Mouse (Mus musculus): Measurements from ENCODE around the gene Hoxb6.
A peak's percentile ranks its signal among the peaks of the same experiment; 100 is the strongest.

Gene Hoxb6

GRCm38 (mm10) chr11:96268031-96268745 lies 24.1 kb upstream of the Hoxb6 start:
- no peak for DNase-seq (ENCODE audit: low read depth, low spot score)

- no peak for DNase-seq (ENCODE audit: low read depth, low spot score)
These were observed 22.4 kb upstream of the Hoxb6 start for GRCm38 (mm10) chr11:96269869-96270268.

- no peak for DNase-seq (ENCODE audit: low read depth, low spot score)
These were observed 21.2 kb upstream of the Hoxb6 start, which contains the start of gene Hoxb9 for GRCm38 (mm10) chr11:96270996-96271540. Gene Hoxb9 (plus strand): TSS chr11:96271457.

- DNase-seq (ENCODE audit: low read depth, low spot score): no peak
These were observed 20.7 kb upstream of the Hoxb6 start for GRCm38 (mm10) chr11:96271541-96272011.

- no peak for DNase-seq (ENCODE audit: low read depth, low spot score)
These were observed 20.0 kb upstream of the Hoxb6 start for GRCm38 (mm10) chr11:96272024-96272921.

- no peak for DNase-seq (ENCODE audit: low read depth, low spot score)
These were observed 17.8 kb upstream of the Hoxb6 start for GRCm38 (mm10) chr11:96274428-96274827.

GRCm38 (mm10) chr11:96275896-96276295 lies 16.4 kb upstream of the Hoxb6 start:
- no peak for DNase-seq (ENCODE audit: low read depth, low spot score)

GRCm38 (mm10) chr11:96277151-96278044 lies 14.9 kb upstream of the Hoxb6 start:
- no peak for DNase-seq (ENCODE audit: low read depth, low spot score)

GRCm38 (mm10) chr11:96278324-96278723 lies 14.0 kb upstream of the Hoxb6 start:
- DNase-seq (ENCODE audit: low read depth, low spot score): no peak

- peak; percentile 80 for DNase-seq (ENCODE audit: low read depth, low spot score)
These were observed 13.5 kb upstream of the Hoxb6 start for GRCm38 (mm10) chr11:96278773-96279172.

- no peak for DNase-seq (ENCODE audit: low read depth, low spot score)
These were observed 12.6 kb upstream of the Hoxb6 start for GRCm38 (mm10) chr11:96279421-96280233.

GRCm38 (mm10) chr11:96280399-96281378 lies 11.6 kb upstream of the Hoxb6 start:
- DNase-seq (ENCODE audit: low read depth, low spot score): no peak

GRCm38 (mm10) chr11:96281396-96281795 lies 10.9 kb upstream of the Hoxb6 start:
- DNase-seq (ENCODE audit: low read depth, low spot score): no peak

GRCm38 (mm10) chr11:96281855-96282570 lies 10.3 kb upstream of the Hoxb6 start, which contains the start of gene Hoxb8:
Gene Hoxb8 (plus strand): TSS chr11:96281905.
- DNase-seq (ENCODE audit: low read depth, low spot score): no peak

GRCm38 (mm10) chr11:96282795-96283430 lies 9.4 kb upstream of the Hoxb6 start:
- DNase-seq (ENCODE audit: low read depth, low spot score): no peak

- DNase-seq (ENCODE audit: low read depth, low spot score): no peak
These were observed 8.1 kb upstream of the Hoxb6 start for GRCm38 (mm10) chr11:96284041-96284749.
